Mouse (Mus musculus): ENCODE results near the gene Grid2ip. TPM values are rescaled to one million over a fixed set of nuclear protein-coding genes. Genes with fewer than 3 reads are reported as not detected.
A peak's percentile ranks its signal among the peaks of the same experiment; 100 is the strongest.

Gene Grid2ip
- polyA plus RNA-seq, 1 experiment from 2014 or later = 0.80 TPM

DNA sequence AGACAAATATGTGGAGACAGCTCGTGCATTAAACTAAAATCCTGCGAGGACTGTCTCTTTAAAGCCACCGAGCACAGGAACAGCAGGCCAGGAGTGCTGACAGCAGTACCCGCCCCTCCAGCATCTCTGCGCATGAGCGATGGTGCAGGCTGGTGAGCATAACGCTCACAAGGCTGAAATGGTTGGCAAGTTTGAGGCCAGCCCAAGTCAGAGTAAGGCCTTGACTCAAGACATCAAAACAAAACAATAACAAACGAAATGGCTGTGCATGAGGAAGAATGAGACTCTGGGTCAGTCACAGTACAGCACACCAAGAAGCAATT lies 39.9 kb upstream of the Grid2ip start:
- H3K4me2 ChIP-seq (ENCODE audit: low read length) = no peak overlapping the region
- H3K9me3 ChIP-seq (replicated peaks; ENCODE audit: control insufficient read depth, low read length, poor library complexity, severe bottlenecking) = no peaks in the 10 kb centered on the region
- H3K36me3 ChIP-seq (ENCODE audit: control insufficient read depth, insufficient read depth, low read length) = peaks cover 11% of the 10 kb centered on the region
- no peaks in the 10 kb centered on the region for H3K27me3 ChIP-seq (ENCODE audit: control insufficient read depth, insufficient read depth, low read depth, low read length)
- ATAC-seq = no peak
- H3K4me1 ChIP-seq (ENCODE audit: control insufficient read depth, insufficient read depth, low read length) = peaks cover 18% of the 10 kb centered on the region
- 83% methylated on average over 8 of the region's 8 CpGs for WGBS
- H3K27ac ChIP-seq (ENCODE audit: low read length) = no peak overlapping the region
- no peak overlapping the region for H3K9ac ChIP-seq (ENCODE audit: low read depth, low read length)
- H3K4me3 ChIP-seq (ENCODE audit: low read depth, low read length) = no peak overlapping the region

DNA sequence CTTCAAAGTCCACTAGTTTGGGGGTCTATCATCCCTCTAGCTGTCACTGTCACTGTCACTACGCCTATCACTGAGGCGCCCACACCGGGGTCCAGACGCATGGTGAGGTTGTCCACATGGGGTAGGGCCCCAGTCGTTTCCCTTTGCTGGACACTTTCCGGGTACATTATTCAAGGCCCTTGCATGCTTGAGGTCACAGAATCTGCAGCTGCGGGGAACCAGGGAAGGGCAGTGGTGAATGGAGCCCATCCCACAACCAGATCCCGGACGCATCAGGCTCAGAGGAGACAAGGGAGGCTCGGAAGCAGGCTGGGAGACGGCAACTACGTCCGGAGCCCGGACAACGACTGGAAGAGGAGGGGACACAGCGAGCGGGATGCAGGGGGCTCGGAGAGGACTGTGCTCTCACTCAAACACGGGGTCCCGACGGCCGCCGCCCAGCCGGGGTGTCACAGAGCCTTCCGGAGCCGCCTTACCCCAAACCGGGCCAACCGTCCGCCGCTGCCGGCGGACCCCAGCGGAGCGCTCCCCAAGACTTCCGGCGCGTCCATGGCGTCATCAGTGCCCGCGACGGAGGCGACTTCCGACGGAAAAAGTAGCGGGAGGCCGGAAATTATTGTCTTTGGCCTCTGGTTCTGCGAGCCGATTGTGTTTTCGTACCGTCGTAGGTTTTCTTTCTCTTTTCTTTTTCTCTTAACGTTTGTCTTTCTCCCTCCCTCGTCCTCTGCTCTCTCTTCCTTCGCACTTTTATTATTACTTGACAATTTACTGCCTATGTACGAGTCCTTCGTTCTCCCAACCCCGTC lies 28.2 kb upstream of the Grid2ip start, which contains the start of gene Zdhhc4:
Zdhhc4 (minus strand) TSS at position 567 of the 806 bp plus-strand sequence.
- H3K27ac ChIP-seq (ENCODE audit: low read length) = peak within 1 kb of the TSS; percentile 68
- H3K4me2 ChIP-seq (ENCODE audit: low read length) = peak within 1 kb of the TSS; percentile 77
- ATAC-seq = peak; percentile 69
- 0% methylated on average over 56 of the region's 57 CpGs for WGBS
- H3K4me3 ChIP-seq (ENCODE audit: low read depth, low read length) = peak within 1 kb of the TSS; percentile 92
- no peaks in the 10 kb centered on the region for H3K9me3 ChIP-seq (replicated peaks; ENCODE audit: control insufficient read depth, low read length, poor library complexity, severe bottlenecking)
- H3K9ac ChIP-seq (ENCODE audit: low read depth, low read length) = peak within 1 kb of the TSS; percentile 90
- peaks cover 15% of the 10 kb centered on the region for H3K4me1 ChIP-seq (ENCODE audit: control insufficient read depth, insufficient read depth, low read length)
- no peaks in the 10 kb centered on the region for H3K27me3 ChIP-seq (ENCODE audit: control insufficient read depth, insufficient read depth, low read depth, low read length)
- H3K36me3 ChIP-seq (ENCODE audit: control insufficient read depth, insufficient read depth, low read length) = peaks cover 8% of the 10 kb centered on the region

DNA sequence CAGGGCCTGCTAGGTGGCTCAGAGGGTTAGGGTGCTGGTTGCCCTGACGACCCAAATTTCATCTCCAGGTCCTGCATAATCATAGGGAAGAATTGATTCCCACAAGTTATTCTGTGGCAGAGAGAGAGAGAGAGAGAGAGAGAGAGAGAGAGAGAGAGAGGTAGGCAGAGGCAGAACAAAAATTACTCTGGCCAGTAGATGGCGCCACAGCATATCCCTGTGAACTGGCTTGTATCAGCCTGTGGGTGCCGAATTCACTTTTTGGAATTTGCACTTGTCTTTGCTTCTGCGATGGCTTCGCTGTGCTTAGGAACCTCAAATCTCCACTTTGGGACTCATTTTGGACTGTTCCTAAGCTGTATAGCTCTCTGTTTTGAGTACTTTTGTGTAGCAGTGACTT lies 23.3 kb upstream of the Grid2ip start:
- Histone ChIP-seq H3K9ac (ENCODE audit: low read depth, low read length) (no peak overlapping the region), H3K9me3 (replicated peaks; ENCODE audit: control insufficient read depth, low read length, poor library complexity, severe bottlenecking) (no peaks in the 10 kb centered on the region), H3K4me2 (ENCODE audit: low read length) (no peak overlapping the region), H3K36me3 (ENCODE audit: control insufficient read depth, insufficient read depth, low read length) (no peaks in the 10 kb centered on the region), H3K27me3 (ENCODE audit: control insufficient read depth, insufficient read depth, low read depth, low read length) (peaks cover 4% of the 10 kb centered on the region; the same call in 1 of the 2 replicates), H3K27ac (ENCODE audit: low read length) (no peak overlapping the region), H3K4me1 (ENCODE audit: control insufficient read depth, insufficient read depth, low read length) (peaks cover 5% of the 10 kb centered on the region; the same call in 1 of the 2 replicates), H3K4me3 (ENCODE audit: low read depth, low read length) (no peak overlapping the region)
- WGBS = 14% methylated on average over 5 of the region's 5 CpGs
- ATAC-seq = no peak

DNA sequence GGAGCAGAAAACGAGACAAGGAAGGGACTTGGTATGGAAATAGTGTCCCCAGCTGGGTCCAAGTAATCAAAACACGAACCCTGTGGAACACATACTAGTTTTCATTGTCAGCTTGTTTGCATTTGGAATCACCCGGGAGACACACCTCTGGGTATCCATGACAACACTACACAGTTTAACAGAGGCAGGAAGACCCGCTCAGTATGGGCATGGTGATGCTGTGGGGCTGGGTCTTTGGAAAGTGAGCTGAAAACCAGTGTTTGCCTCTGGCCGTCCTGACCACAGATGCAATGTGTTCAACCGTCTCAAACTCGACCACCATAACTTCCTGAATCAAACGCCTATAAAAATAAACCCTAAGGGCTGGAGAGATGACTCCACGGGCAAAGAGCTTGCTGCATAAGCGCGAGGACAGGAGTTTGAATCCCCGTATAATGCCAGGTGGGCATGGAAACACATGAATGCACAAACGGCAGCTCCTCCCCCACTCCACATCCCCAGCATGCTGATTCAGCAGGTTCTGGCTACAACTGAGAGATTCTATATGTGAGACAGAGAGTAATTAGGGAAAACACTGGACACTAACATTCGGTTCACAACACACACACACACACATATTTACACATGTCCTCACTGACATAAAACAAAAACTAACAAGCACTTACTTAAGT lies 22.6 kb upstream of the Grid2ip start:
- no peak overlapping the region for H3K9ac ChIP-seq (ENCODE audit: low read depth, low read length)
- peaks cover 4% of the 10 kb centered on the region; the same call in 1 of the 2 replicates for H3K27me3 ChIP-seq (ENCODE audit: control insufficient read depth, insufficient read depth, low read depth, low read length)
- 70% methylated on average over 14 of the region's 14 CpGs for WGBS
- peaks cover 5% of the 10 kb centered on the region; the same call in 1 of the 2 replicates for H3K4me1 ChIP-seq (ENCODE audit: control insufficient read depth, insufficient read depth, low read length)
- no peak for ATAC-seq
- no peak overlapping the region for H3K4me2 ChIP-seq (ENCODE audit: low read length)
- H3K27ac ChIP-seq (ENCODE audit: low read length) = no peak overlapping the region
- no peaks in the 10 kb centered on the region for H3K36me3 ChIP-seq (ENCODE audit: control insufficient read depth, insufficient read depth, low read length)
- no peak overlapping the region for H3K4me3 ChIP-seq (ENCODE audit: low read depth, low read length)
- H3K9me3 ChIP-seq (replicated peaks; ENCODE audit: control insufficient read depth, low read length, poor library complexity, severe bottlenecking) = no peaks in the 10 kb centered on the region

DNA sequence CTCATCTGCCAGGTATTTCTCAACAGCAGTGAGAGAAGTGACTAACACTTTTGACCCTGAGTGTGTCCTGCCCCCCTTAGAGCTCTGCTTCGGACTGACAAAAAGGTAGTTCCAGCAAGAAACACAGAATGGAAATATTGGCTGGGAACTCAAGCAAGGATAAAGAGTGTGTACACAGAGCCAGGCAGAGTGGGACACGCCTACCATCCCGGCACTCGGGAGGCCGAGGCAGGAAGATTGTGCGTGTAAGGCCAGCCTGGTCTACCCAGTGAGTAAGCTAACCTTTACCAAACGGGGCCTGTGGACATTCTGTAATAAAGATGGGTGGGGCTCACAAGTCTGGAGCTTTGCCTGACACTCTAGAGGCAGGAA lies 22.1 kb upstream of the Grid2ip start:
- Histone ChIP-seq H3K4me2 (ENCODE audit: low read length) (no peak overlapping the region), H3K27me3 (ENCODE audit: control insufficient read depth, insufficient read depth, low read depth, low read length) (peaks cover 4% of the 10 kb centered on the region; the same call in 1 of the 2 replicates), H3K9ac (ENCODE audit: low read depth, low read length) (no peak overlapping the region), H3K4me1 (ENCODE audit: control insufficient read depth, insufficient read depth, low read length) (no peaks in the 10 kb centered on the region; the same call in 1 of the 2 replicates), H3K36me3 (ENCODE audit: control insufficient read depth, insufficient read depth, low read length) (no peaks in the 10 kb centered on the region), H3K4me3 (ENCODE audit: low read depth, low read length) (no peak overlapping the region), H3K9me3 (replicated peaks; ENCODE audit: control insufficient read depth, low read length, poor library complexity, severe bottlenecking) (no peaks in the 10 kb centered on the region), H3K27ac (ENCODE audit: low read length) (no peak overlapping the region)
- 83% methylated on average over 7 of the region's 7 CpGs for WGBS
- no peak for ATAC-seq

DNA sequence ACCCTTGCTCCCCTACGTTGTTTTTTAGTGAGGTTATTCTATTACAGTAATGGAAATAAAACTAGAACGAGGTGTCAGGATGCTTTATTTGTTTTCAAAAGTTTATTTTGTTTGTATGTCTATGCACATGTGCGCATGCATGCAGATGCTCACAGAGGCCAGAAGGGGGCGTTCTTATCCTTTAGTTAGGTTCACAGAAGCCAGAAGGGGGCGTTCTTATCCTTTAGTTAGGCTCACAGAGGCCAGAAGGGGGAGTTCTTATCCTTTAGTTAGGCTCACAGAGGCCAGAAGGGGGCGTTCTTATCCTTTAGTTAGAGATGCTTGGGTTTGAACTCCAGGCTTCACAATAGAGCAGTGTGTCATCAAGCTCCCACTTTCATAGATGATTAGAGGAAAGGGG lies 20.6 kb upstream of the Grid2ip start:
- Histone ChIP-seq H3K27ac (ENCODE audit: low read length) (no peak overlapping the region), H3K9me3 (replicated peaks; ENCODE audit: control insufficient read depth, low read length, poor library complexity, severe bottlenecking) (no peaks in the 10 kb centered on the region), H3K9ac (ENCODE audit: low read depth, low read length) (no peak overlapping the region), H3K4me3 (ENCODE audit: low read depth, low read length) (no peak overlapping the region), H3K4me2 (ENCODE audit: low read length) (no peak overlapping the region), H3K36me3 (ENCODE audit: control insufficient read depth, insufficient read depth, low read length) (no peaks in the 10 kb centered on the region), H3K27me3 (ENCODE audit: control insufficient read depth, insufficient read depth, low read depth, low read length) (peaks cover 4% of the 10 kb centered on the region; the same call in 1 of the 2 replicates), H3K4me1 (ENCODE audit: control insufficient read depth, insufficient read depth, low read length) (no peaks in the 10 kb centered on the region)
- WGBS = 61% methylated on average over 6 of the region's 6 CpGs
- ATAC-seq = no peak

DNA sequence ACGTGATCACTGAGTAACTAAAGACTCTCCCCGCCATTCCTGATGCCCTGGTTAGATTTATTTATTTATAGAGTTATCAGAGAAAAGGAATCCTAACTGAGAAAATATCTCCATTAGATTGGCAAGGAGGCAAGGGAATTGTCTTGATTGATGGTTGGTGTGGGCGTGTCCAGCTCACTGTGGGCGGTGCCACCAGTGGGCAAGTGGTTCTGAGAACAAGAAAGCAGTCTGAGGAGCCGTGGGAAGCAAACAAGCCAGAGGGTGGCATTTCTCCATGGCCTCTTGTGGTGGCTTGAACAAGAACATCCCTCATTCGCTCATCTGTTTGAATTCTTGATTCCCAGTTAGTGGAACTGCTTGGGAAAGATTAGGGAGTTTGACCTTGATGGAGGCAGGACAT lies 17.5 kb upstream of the Grid2ip start:
- ATAC-seq = no peak
- H3K4me2 ChIP-seq (ENCODE audit: low read length) = no peak overlapping the region
- H3K4me1 ChIP-seq (ENCODE audit: control insufficient read depth, insufficient read depth, low read length) = no peaks in the 10 kb centered on the region
- H3K27me3 ChIP-seq (ENCODE audit: control insufficient read depth, insufficient read depth, low read depth, low read length) = peaks cover 4% of the 10 kb centered on the region; the same call in 1 of the 2 replicates
- no peaks in the 10 kb centered on the region for H3K36me3 ChIP-seq (ENCODE audit: control insufficient read depth, insufficient read depth, low read length)
- no peak overlapping the region for H3K9ac ChIP-seq (ENCODE audit: low read depth, low read length)
- no peaks in the 10 kb centered on the region for H3K9me3 ChIP-seq (replicated peaks; ENCODE audit: control insufficient read depth, low read length, poor library complexity, severe bottlenecking)
- H3K4me3 ChIP-seq (ENCODE audit: low read depth, low read length) = no peak overlapping the region
- H3K27ac ChIP-seq (ENCODE audit: low read length) = no peak overlapping the region
- WGBS = 55% methylated on average over 6 of the region's 6 CpGs

DNA sequence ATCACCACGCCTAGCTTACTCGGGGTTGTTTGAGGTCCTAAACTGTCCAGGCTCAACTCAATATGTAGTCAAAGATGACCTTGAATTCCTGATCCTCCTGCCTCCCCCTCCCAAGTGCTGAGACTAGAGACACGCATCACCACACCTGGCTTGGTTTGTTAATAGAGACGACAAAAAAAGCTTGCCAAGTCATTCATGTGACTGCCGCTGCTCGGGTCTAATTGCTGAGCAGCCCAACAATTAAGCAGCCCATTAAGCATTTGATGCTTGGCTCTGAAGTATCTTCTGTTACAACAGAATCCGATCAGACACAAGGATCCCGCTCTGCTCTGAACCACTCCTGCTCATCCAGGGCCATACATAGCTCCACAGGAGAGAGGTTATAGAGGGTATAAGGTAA lies 10.8 kb upstream of the Grid2ip start:
- H3K9ac ChIP-seq (ENCODE audit: low read depth, low read length) = no peak overlapping the region
- WGBS = 68% methylated on average over 8 of the region's 8 CpGs
- H3K36me3 ChIP-seq (ENCODE audit: control insufficient read depth, insufficient read depth, low read length) = no peaks in the 10 kb centered on the region
- no peak for ATAC-seq
- no peaks in the 10 kb centered on the region for H3K4me1 ChIP-seq (ENCODE audit: control insufficient read depth, insufficient read depth, low read length)
- H3K27me3 ChIP-seq (ENCODE audit: control insufficient read depth, insufficient read depth, low read depth, low read length) = no peaks in the 10 kb centered on the region
- H3K4me3 ChIP-seq (ENCODE audit: low read depth, low read length) = no peak overlapping the region
- no peak overlapping the region for H3K4me2 ChIP-seq (ENCODE audit: low read length)
- peaks cover 13% of the 10 kb centered on the region; the same call in 1 of the 2 replicates for H3K9me3 ChIP-seq (replicated peaks; ENCODE audit: control insufficient read depth, low read length, poor library complexity, severe bottlenecking)
- no peak overlapping the region for H3K27ac ChIP-seq (ENCODE audit: low read length)

DNA sequence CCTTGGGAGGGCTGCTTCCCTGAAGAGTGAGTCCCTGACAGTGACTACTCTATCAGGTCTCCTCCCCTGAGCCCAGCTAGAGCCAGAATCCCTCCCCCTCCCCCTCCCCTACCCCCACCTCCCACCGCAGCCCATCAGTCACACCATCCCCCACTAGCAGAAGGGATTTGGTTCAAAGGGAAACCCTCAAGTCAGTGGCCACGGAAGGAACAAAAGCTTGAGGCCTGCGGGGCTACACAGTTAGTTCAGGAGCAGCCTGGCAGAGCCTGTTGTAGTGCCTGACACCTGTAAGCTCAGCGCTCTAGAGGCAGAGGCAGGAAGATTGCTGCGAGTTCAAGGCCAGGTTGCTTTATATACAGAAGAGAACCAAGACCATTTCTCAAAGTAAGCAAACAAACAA lies 1.1 kb upstream of the Grid2ip start:
- no peak overlapping the region for H3K9ac ChIP-seq (ENCODE audit: low read depth, low read length)
- H3K9me3 ChIP-seq (replicated peaks; ENCODE audit: control insufficient read depth, low read length, poor library complexity, severe bottlenecking) = peaks cover under 1% of the 10 kb centered on the region; the same call in 1 of the 2 replicates
- no peaks in the 10 kb centered on the region; the same call in none of the 2 replicates for H3K27me3 ChIP-seq (ENCODE audit: control insufficient read depth, insufficient read depth, low read depth, low read length)
- no peaks in the 10 kb centered on the region for H3K36me3 ChIP-seq (ENCODE audit: control insufficient read depth, insufficient read depth, low read length)
- H3K4me3 ChIP-seq (ENCODE audit: low read depth, low read length) = no peak overlapping the region
- H3K27ac ChIP-seq (ENCODE audit: low read length) = no peak overlapping the region
- H3K4me1 ChIP-seq (ENCODE audit: control insufficient read depth, insufficient read depth, low read length) = peaks cover 8% of the 10 kb centered on the region; the same call in 1 of the 2 replicates
- 29% methylated on average over 5 of the region's 5 CpGs for WGBS
- ATAC-seq = no peak
- H3K4me2 ChIP-seq (ENCODE audit: low read length) = no peak overlapping the region

All from midbrain, embryonic 16.5 days (tissue).